Mouse (Mus musculus) forebrain, embryonic 12.5 days (tissue): ENCODE measurements around the gene Zdbf2. TPM values are rescaled to one million over a fixed set of nuclear protein-coding genes. Genes with fewer than 3 reads are reported as not detected.
A peak's percentile ranks its signal among the peaks of the same experiment; 100 is the strongest.

Source experiments
- ATAC-seq: fragments of 200-750 bp; cut with Nextera tagmentation; 2 replicates; pipeline ENCODE4 v1.8.0; 2017; ENCODE audit warnings: moderate TSS enrichment; ENCODE audit not compliant: low FRiP score
- H3K27ac ChIP-seq: fragments of 300-500 bp; sonication (generic); 2 replicates; pipeline ENCODE4 v1.5.1; 2016; ENCODE audit warnings: mild to moderate bottlenecking
- H3K27me3 ChIP-seq: fragments of 300-500 bp; sonication (generic); 2 replicates; pipeline ENCODE4 v1.6.1; 2016; ENCODE audit warnings: mild to moderate bottlenecking
- H3K36me3 ChIP-seq: fragments of 300-500 bp; sonication (generic); replicated peaks from 2 replicates; pipeline ENCODE4 v1.6.1; 2016; ENCODE audit warnings: mild to moderate bottlenecking
- H3K4me1 ChIP-seq: fragments of 300-500 bp; sonication (generic); 2 replicates; pipeline ENCODE4 v1.6.1; 2016
- H3K4me2 ChIP-seq: fragments of 300-500 bp; sonication (generic); 2 replicates; pipeline ENCODE4 v1.6.1; 2016; ENCODE audit warnings: mild to moderate bottlenecking, moderate library complexity
- H3K4me3 ChIP-seq: fragments of 300-500 bp; sonication (generic); replicated peaks from 2 replicates; pipeline ENCODE4 v1.5.1; 2016; ENCODE audit warnings: mild to moderate bottlenecking
- H3K9ac ChIP-seq: fragments of 300-500 bp; sonication (generic); 2 replicates; pipeline ENCODE4 v1.6.1; 2016; ENCODE audit warnings: mild to moderate bottlenecking
- H3K9me3 ChIP-seq: fragments of 300-500 bp; sonication (generic); 2 replicates; pipeline ENCODE4 v1.6.1; 2016
- WGBS: fragments of 180-500 bp; shearing (Covaris S2); methylation state at CpG from one replicate; pipeline ENCODE4 v1.1.7; 2016; 5-methylcytosine and 5-hydroxymethylcytosine counted together
- polyA plus RNA-seq: library from polyadenylated mRNA; unstranded; fragments of >200 nt; fragmentation: Nextera tagmentation; extraction: Ambion mirVana; gene quantifications from 2 replicates; pipeline ENCODE4 v1.2.1, GENCODE M21; 2016

Zdbf2 gene
- polyA plus RNA-seq, 1 experiment from 2014 or later = 40.4 TPM

- Histone ChIP-seq H3K4me3 (0 out of 2 replicates have a peak overlapping the region, but pooled peaks have one; percentile 4), H3K4me2 (peak overlapping the region; percentile 26), H3K4me1 (peaks cover 51% of the 10 kb centered on the region), H3K27ac (peak overlapping the region; percentile 66), H3K9me3 (no peaks in the 10 kb centered on the region), H3K9ac (no peak overlapping the region), H3K36me3 (no peaks in the 10 kb centered on the region), H3K27me3 (peaks cover 78% of the 10 kb centered on the region)
- 26% methylated on average over 24 of the region's 24 CpGs for WGBS
- ATAC-seq = peak; percentile 63
These were observed 20.5 kb upstream of the Zdbf2 start for GRCm38 (mm10) chr1:63252351-63253209.

DNA sequence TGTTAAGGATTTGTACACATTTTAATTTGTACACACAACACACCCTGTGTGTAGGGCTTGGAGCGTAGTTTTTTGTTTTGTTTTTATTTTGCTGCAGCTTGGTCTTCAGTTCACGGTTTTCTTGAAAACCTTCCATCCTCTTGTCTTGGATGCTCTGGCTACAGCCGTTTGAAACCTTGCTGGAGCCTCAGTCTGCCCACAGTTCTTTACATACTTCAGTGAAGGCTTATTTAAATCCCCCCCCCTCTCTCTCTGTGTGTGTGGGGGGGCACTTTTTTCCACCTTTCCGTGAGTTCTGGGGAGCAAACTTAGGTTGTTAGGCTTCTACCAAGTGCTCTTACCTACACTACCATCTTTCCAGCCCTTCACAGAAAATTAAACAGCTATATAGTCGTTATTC is 19.8 kb upstream of the Zdbf2 start:
- no peak overlapping the region for H3K9ac ChIP-seq

GRCm38 (mm10) chr1:63255101-63255500 is 18.0 kb upstream of the Zdbf2 start:
- Histone ChIP-seq H3K36me3 (no peaks in the 10 kb centered on the region), H3K4me1 (peaks cover 34% of the 10 kb centered on the region), H3K4me3 (no peak overlapping the region), H3K27ac (peak overlapping the region; percentile 75), H3K4me2 (no peak overlapping the region), H3K9ac (no peak overlapping the region), H3K9me3 (no peaks in the 10 kb centered on the region), H3K27me3 (peaks cover 77% of the 10 kb centered on the region)
- 9% methylated on average over 4 of the region's 4 CpGs for WGBS
- peak; percentile 13; the same call in 1 of the 2 replicates for ATAC-seq

More for the DNA sequence above, 19.8 kb upstream of the Zdbf2 start:
- Histone ChIP-seq H3K27me3 (peaks cover 82% of the 10 kb centered on the region), H3K4me2 (peak overlapping the region; percentile 26), H3K4me3 (no peak overlapping the region), H3K27ac (peak overlapping the region; percentile 66), H3K9me3 (no peaks in the 10 kb centered on the region), H3K36me3 (no peaks in the 10 kb centered on the region), H3K4me1 (peaks cover 44% of the 10 kb centered on the region)
- ATAC-seq = no peak
- WGBS = 22% methylated on average over 5 of the region's 5 CpGs

GRCm38 (mm10) chr1:63256083-63256482 is 17.0 kb upstream of the Zdbf2 start:
- Histone ChIP-seq H3K27ac (peak overlapping the region; percentile 75), H3K9ac (no peak overlapping the region), H3K9me3 (no peaks in the 10 kb centered on the region), H3K36me3 (no peaks in the 10 kb centered on the region), H3K27me3 (peaks cover 80% of the 10 kb centered on the region), H3K4me1 (peaks cover 34% of the 10 kb centered on the region), H3K4me2 (no peak overlapping the region), H3K4me3 (no peak overlapping the region)
- ATAC-seq = peak; percentile 60; the same call in 1 of the 2 replicates
- 12% methylated on average over 5 of the region's 5 CpGs for WGBS

GRCm38 (mm10) chr1:63258501-63258900 is 14.6 kb upstream of the Zdbf2 start:
- H3K4me1 ChIP-seq = peaks cover 22% of the 10 kb centered on the region
- no peaks in the 10 kb centered on the region for H3K9me3 ChIP-seq
- H3K27ac ChIP-seq = no peak overlapping the region
- H3K36me3 ChIP-seq = no peaks in the 10 kb centered on the region
- WGBS = 49% methylated on average over 2 of the region's 2 CpGs
- no peak overlapping the region for H3K4me3 ChIP-seq
- peaks cover 73% of the 10 kb centered on the region for H3K27me3 ChIP-seq
- H3K9ac ChIP-seq = no peak overlapping the region
- no peak overlapping the region for H3K4me2 ChIP-seq
- no peak for ATAC-seq

DNA sequence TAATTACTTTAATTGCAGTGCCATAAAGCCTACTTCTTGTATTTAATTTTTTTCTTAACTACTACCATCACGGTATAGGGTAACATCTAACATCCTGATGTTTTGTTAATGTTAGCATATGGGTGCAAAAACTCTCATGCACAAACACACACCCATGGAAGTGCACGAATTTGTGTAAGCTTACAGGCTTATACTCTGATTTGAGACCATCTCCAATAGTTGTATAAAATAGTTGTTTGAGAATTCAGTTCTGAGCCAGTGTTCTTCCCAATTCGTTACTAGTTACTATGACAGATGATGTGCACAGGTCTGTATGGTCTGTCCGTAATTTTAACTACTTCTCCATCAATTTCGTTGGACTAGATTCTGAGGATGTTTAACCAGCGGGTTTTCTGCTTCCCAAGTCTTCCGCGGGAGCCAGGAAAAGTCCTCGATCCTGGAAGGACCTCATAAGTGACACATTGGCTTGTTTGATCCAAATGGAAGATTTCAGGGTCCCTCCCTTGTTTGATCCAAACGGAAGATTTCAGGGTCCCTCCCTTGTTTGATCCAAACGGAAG is 13.7 kb upstream of the Zdbf2 start:
- H3K4me1 ChIP-seq = peaks cover 21% of the 10 kb centered on the region

GRCm38 (mm10) chr1:63259916-63260741 is 12.9 kb upstream of the Zdbf2 start:
- no peaks in the 10 kb centered on the region for H3K9me3 ChIP-seq
- peaks cover 17% of the 10 kb centered on the region for H3K4me1 ChIP-seq
- no peak overlapping the region for H3K4me3 ChIP-seq
- no peaks in the 10 kb centered on the region for H3K36me3 ChIP-seq
- H3K9ac ChIP-seq = no peak overlapping the region
- ATAC-seq = no peak
- no peak overlapping the region for H3K4me2 ChIP-seq
- H3K27me3 ChIP-seq = peaks cover 76% of the 10 kb centered on the region
- WGBS = 44% methylated on average over 17 of the region's 17 CpGs
- no peak overlapping the region for H3K27ac ChIP-seq

More for the DNA sequence above, 13.7 kb upstream of the Zdbf2 start:
- H3K4me2 ChIP-seq = no peak overlapping the region
- ATAC-seq = no peak
- H3K36me3 ChIP-seq = no peaks in the 10 kb centered on the region
- WGBS = 42% methylated on average over 11 of the region's 11 CpGs
- H3K9ac ChIP-seq = no peak overlapping the region
- no peaks in the 10 kb centered on the region for H3K9me3 ChIP-seq
- peaks cover 76% of the 10 kb centered on the region for H3K27me3 ChIP-seq
- no peak overlapping the region for H3K4me3 ChIP-seq
- no peak overlapping the region for H3K27ac ChIP-seq

GRCm38 (mm10) chr1:63260742-63261033 is 12.4 kb upstream of the Zdbf2 start:
- H3K4me2 ChIP-seq = no peak overlapping the region
- WGBS = 56% methylated on average over 5 of the region's 5 CpGs
- no peak for ATAC-seq
- no peaks in the 10 kb centered on the region for H3K36me3 ChIP-seq
- no peak overlapping the region for H3K4me3 ChIP-seq
- no peak overlapping the region for H3K27ac ChIP-seq
- peaks cover 71% of the 10 kb centered on the region for H3K27me3 ChIP-seq
- H3K4me1 ChIP-seq = peaks cover 11% of the 10 kb centered on the region
- H3K9ac ChIP-seq = no peak overlapping the region
- no peaks in the 10 kb centered on the region for H3K9me3 ChIP-seq

- no peak overlapping the region for H3K4me3 ChIP-seq
- peaks cover 69% of the 10 kb centered on the region for H3K27me3 ChIP-seq
- H3K36me3 ChIP-seq = no peaks in the 10 kb centered on the region
- no peaks in the 10 kb centered on the region for H3K9me3 ChIP-seq
- WGBS = 36% methylated on average over 17 of the region's 17 CpGs
- no peak overlapping the region for H3K4me2 ChIP-seq
- H3K4me1 ChIP-seq = peaks cover 7% of the 10 kb centered on the region
- no peak overlapping the region for H3K9ac ChIP-seq
- ATAC-seq = no peak
- no peak overlapping the region for H3K27ac ChIP-seq
These were observed 11.9 kb upstream of the Zdbf2 start for GRCm38 (mm10) chr1:63261041-63261590.

- H3K27ac ChIP-seq = no peak overlapping the region
- H3K4me1 ChIP-seq = no peaks in the 10 kb centered on the region
- ATAC-seq = no peak
- no peaks in the 10 kb centered on the region for H3K9me3 ChIP-seq
- no peak overlapping the region for H3K4me2 ChIP-seq
- H3K36me3 ChIP-seq = no peaks in the 10 kb centered on the region
- no peak overlapping the region for H3K4me3 ChIP-seq
- H3K9ac ChIP-seq = no peak overlapping the region
- H3K27me3 ChIP-seq = peaks cover 63% of the 10 kb centered on the region
- WGBS = 43% methylated on average over 11 of the region's 11 CpGs
These were observed 9.4 kb upstream of the Zdbf2 start for GRCm38 (mm10) chr1:63263671-63264070.

GRCm38 (mm10) chr1:63265461-63265860 is 7.6 kb upstream of the Zdbf2 start:
- no peaks in the 10 kb centered on the region for H3K4me1 ChIP-seq
- peaks cover 74% of the 10 kb centered on the region for H3K27me3 ChIP-seq
- no peak overlapping the region for H3K4me2 ChIP-seq
- no peak for ATAC-seq
- H3K9me3 ChIP-seq = no peaks in the 10 kb centered on the region
- 40% methylated on average over 4 of the region's 4 CpGs for WGBS
- no peak overlapping the region for H3K9ac ChIP-seq
- H3K4me3 ChIP-seq = no peak overlapping the region
- no peaks in the 10 kb centered on the region for H3K36me3 ChIP-seq
- H3K27ac ChIP-seq = no peak overlapping the region

DNA sequence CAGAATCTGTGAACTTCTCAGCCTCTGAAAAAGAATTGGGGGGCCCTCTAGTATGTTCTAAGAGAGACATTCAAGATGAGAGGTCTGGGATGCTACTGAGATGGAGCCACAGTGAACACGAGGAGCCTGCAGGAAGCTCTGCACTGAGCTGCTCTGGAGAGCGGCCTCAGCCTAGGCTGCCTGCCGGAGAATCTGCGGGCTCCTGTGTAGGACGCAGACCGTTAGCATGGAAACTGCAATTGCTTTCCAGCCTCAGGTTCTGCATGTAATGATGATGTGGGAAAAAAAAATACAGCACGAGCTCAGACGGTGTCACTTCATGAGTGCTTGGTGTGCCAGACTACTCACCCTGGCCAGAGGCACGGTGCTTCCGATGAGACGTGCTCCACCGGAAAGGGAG is 6.9 kb upstream of the Zdbf2 start:
- ATAC-seq = 0 out of 2 replicates have a peak, but pooled peaks have one; percentile 57

More for the DNA sequence above, 6.9 kb upstream of the Zdbf2 start:
- no peak overlapping the region for H3K4me2 ChIP-seq
- no peak overlapping the region for H3K27ac ChIP-seq
- H3K36me3 ChIP-seq = no peaks in the 10 kb centered on the region
- H3K4me3 ChIP-seq = no peak overlapping the region
- no peaks in the 10 kb centered on the region for H3K9me3 ChIP-seq
- no peak overlapping the region for H3K9ac ChIP-seq
- peaks cover 73% of the 10 kb centered on the region for H3K27me3 ChIP-seq
- no peaks in the 10 kb centered on the region for H3K4me1 ChIP-seq
- 38% methylated on average over 12 of the region's 12 CpGs for WGBS
